Mouse (Mus musculus): ENCODE measurements around the gene Frs2. TPM values are rescaled to one million over a fixed set of nuclear protein-coding genes. Genes with fewer than 3 reads are reported as not detected.

Frs2 gene
- polyA plus RNA-seq, 1 experiment, result 8.8 TPM

GRCm38 (mm10) chr10:117094504-117095329, 53.6 kb downstream of the Frs2 start:
- Histone ChIP-seq H3K4me1 (ENCODE audit: control insufficient read depth, insufficient read depth, low read length) (no peaks in the 10 kb centered on the region; the same call in 1 of the 2 replicates), H3K4me3 (replicated peaks; ENCODE audit: control insufficient read depth, low read depth, low read length) (no peak overlapping the region), H3K27ac (ENCODE audit: control insufficient read depth, insufficient read depth, low read depth, low read length, poor library complexity) (no peak overlapping the region)
- TF ChIP-seq CTCF (IDR thresholded peaks at IDR 0.05; ENCODE audit: control insufficient read depth, insufficient read depth, low read length) (no peak), POLR2A (IDR thresholded peaks at IDR 0.05; ENCODE audit: borderline replicate concordance, control insufficient read depth, low read depth, low read length) (no peak)
- WGBS, result 89% methylated on average over 15 of the region's 15 CpGs

- WGBS, result 61% methylated on average over 4 of the region's 4 CpGs
- no peaks in the 10 kb centered on the region; the same call in 1 of the 2 replicates for H3K4me1 ChIP-seq (ENCODE audit: control insufficient read depth, insufficient read depth, low read length)
- no peak overlapping the region for H3K27ac ChIP-seq (ENCODE audit: control insufficient read depth, insufficient read depth, low read depth, low read length, poor library complexity)
Observed at GRCm38 (mm10) chr10:117089628-117090027, 58.7 kb downstream of the Frs2 start.

GRCm38 (mm10) chr10:117081914-117082359, 66.4 kb downstream of the Frs2 start:
- Histone ChIP-seq H3K4me1 (ENCODE audit: control insufficient read depth, insufficient read depth, low read length) (no peaks in the 10 kb centered on the region; the same call in 1 of the 2 replicates), H3K4me3 (replicated peaks; ENCODE audit: control insufficient read depth, low read depth, low read length) (no peak overlapping the region), H3K27ac (ENCODE audit: control insufficient read depth, insufficient read depth, low read depth, low read length, poor library complexity) (no peak overlapping the region)
- 82% methylated on average over 2 of the region's 2 CpGs for WGBS
- TF ChIP-seq CTCF (IDR thresholded peaks at IDR 0.05; ENCODE audit: control insufficient read depth, insufficient read depth, low read length) (no peak), POLR2A (IDR thresholded peaks at IDR 0.05; ENCODE audit: borderline replicate concordance, control insufficient read depth, low read depth, low read length) (no peak)

More at GRCm38 (mm10) chr10:117089628-117090027, 58.7 kb downstream of the Frs2 start:
- H3K4me3 ChIP-seq (replicated peaks; ENCODE audit: control insufficient read depth, low read depth, low read length), result no peak overlapping the region
- TF ChIP-seq CTCF (IDR thresholded peaks at IDR 0.05; ENCODE audit: control insufficient read depth, insufficient read depth, low read length) (no peak), POLR2A (IDR thresholded peaks at IDR 0.05; ENCODE audit: borderline replicate concordance, control insufficient read depth, low read depth, low read length) (no peak)

- TF ChIP-seq CTCF (IDR thresholded peaks at IDR 0.05; ENCODE audit: control insufficient read depth, insufficient read depth, low read length), result no peak
- TF ChIP-seq POLR2A (IDR thresholded peaks at IDR 0.05; ENCODE audit: borderline replicate concordance, control insufficient read depth, low read depth, low read length), result no peak
- Histone ChIP-seq H3K27ac (ENCODE audit: control insufficient read depth, insufficient read depth, low read depth, low read length, poor library complexity) (no peak overlapping the region), H3K4me1 (ENCODE audit: control insufficient read depth, insufficient read depth, low read length) (no peaks in the 10 kb centered on the region; the same call in 1 of the 2 replicates), H3K4me3 (replicated peaks; ENCODE audit: control insufficient read depth, low read depth, low read length) (no peak overlapping the region)
- WGBS, result 85% methylated on average over 4 of the region's 4 CpGs
Observed at GRCm38 (mm10) chr10:117081326-117081725, 67.0 kb downstream of the Frs2 start.

- Histone ChIP-seq H3K27ac (ENCODE audit: control insufficient read depth, insufficient read depth, low read depth, low read length, poor library complexity) (0 out of 2 replicates have a peak overlapping the region, but pooled peaks have one; percentile 8), H3K4me3 (replicated peaks; ENCODE audit: control insufficient read depth, low read depth, low read length) (no peak overlapping the region), H3K4me1 (ENCODE audit: control insufficient read depth, insufficient read depth, low read length) (no peaks in the 10 kb centered on the region; the same call in none of the 2 replicates)
- WGBS, result 60% methylated on average over 6 of the region's 6 CpGs
- TF ChIP-seq CTCF (IDR thresholded peaks at IDR 0.05; ENCODE audit: control insufficient read depth, insufficient read depth, low read length) (peak; percentile 81), POLR2A (IDR thresholded peaks at IDR 0.05; ENCODE audit: borderline replicate concordance, control insufficient read depth, low read depth, low read length) (no peak)
Observed at GRCm38 (mm10) chr10:117078284-117078683, 70.0 kb downstream of the Frs2 start.

GRCm38 (mm10) chr10:117073176-117073575, 75.2 kb downstream of the Frs2 start:
- WGBS, result 79% methylated on average over 7 of the region's 7 CpGs
- no peak overlapping the region for H3K27ac ChIP-seq (ENCODE audit: control insufficient read depth, insufficient read depth, low read depth, low read length, poor library complexity)
- H3K4me3 ChIP-seq (replicated peaks; ENCODE audit: control insufficient read depth, low read depth, low read length), result no peak overlapping the region
- no peaks in the 10 kb centered on the region; the same call in none of the 2 replicates for H3K4me1 ChIP-seq (ENCODE audit: control insufficient read depth, insufficient read depth, low read length)
- no peak for TF ChIP-seq POLR2A (IDR thresholded peaks at IDR 0.05; ENCODE audit: borderline replicate concordance, control insufficient read depth, low read depth, low read length)
- no peak for TF ChIP-seq CTCF (IDR thresholded peaks at IDR 0.05; ENCODE audit: control insufficient read depth, insufficient read depth, low read length)

DNA sequence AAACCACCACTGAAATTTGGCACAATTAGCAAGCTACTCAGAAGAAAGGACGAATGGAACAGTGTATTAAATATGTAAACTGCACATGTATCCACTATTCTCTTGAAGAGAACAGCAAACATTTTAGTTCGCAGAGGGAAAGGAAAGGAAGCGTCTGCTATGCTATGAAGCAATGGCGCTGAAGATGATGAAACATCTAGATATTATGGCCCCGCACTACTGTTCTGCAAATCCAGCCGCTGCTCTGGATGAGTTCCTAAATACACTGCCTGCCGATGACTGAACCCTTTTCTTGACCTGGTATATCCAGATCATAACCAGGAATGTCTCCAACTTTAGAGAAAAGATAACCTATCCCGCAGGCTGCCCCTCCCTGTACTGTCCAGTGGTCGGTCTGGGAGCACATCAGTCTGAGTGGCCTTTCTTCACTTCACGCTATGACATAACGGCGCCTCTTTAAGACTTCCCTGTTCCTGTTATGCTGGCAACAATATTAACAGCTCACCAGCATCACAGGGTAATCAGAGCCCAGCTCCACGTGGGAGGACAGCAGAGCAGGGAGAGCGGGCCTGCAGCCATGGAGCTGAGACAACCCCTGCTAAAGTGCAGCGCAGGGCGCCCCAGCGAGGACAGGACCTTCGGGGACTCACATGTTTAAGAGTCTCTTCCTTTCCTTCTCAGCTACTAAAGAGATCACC, 76.0 kb downstream of the Frs2 start:
- 55% methylated on average over 18 of the region's 18 CpGs for WGBS
- peak overlapping the region; percentile 5 for H3K4me3 ChIP-seq (replicated peaks; ENCODE audit: control insufficient read depth, low read depth, low read length)
- TF ChIP-seq POLR2A (IDR thresholded peaks at IDR 0.05; ENCODE audit: borderline replicate concordance, control insufficient read depth, low read depth, low read length), result no peak
- TF ChIP-seq CTCF (IDR thresholded peaks at IDR 0.05; ENCODE audit: control insufficient read depth, insufficient read depth, low read length), result no peak
- H3K4me1 ChIP-seq (ENCODE audit: control insufficient read depth, insufficient read depth, low read length), result no peaks in the 10 kb centered on the region; the same call in none of the 2 replicates
- peak overlapping the region; percentile 59 for H3K27ac ChIP-seq (ENCODE audit: control insufficient read depth, insufficient read depth, low read depth, low read length, poor library complexity)

GRCm38 (mm10) chr10:117069109-117069508, 79.2 kb downstream of the Frs2 start:
- Histone ChIP-seq H3K4me3 (replicated peaks; ENCODE audit: control insufficient read depth, low read depth, low read length) (no peak overlapping the region), H3K27ac (ENCODE audit: control insufficient read depth, insufficient read depth, low read depth, low read length, poor library complexity) (no peak overlapping the region), H3K4me1 (ENCODE audit: control insufficient read depth, insufficient read depth, low read length) (no peaks in the 10 kb centered on the region; the same call in none of the 2 replicates)
- WGBS, result 94% methylated on average over 3 of the region's 3 CpGs
- TF ChIP-seq POLR2A (IDR thresholded peaks at IDR 0.05; ENCODE audit: borderline replicate concordance, control insufficient read depth, low read depth, low read length), result no peak
- TF ChIP-seq CTCF (IDR thresholded peaks at IDR 0.05; ENCODE audit: control insufficient read depth, insufficient read depth, low read length), result no peak
